In genomic region chr2:180724585-180725413, GRCm38 (mm10) we compare ENCODE assay signal across 7 mouse cellular contexts. TPM values are rescaled to one million over a fixed set of nuclear protein-coding genes. Genes with fewer than 3 reads are reported as not detected.
A peak's percentile ranks its signal among the peaks of the same experiment; 100 is the strongest.
DNase-seq lines count a peak whose midpoint lies in the region; ATAC-seq and TF ChIP-seq lines count a peak whose summit lies in the region.

TSS of gene Slc17a9 (plus strand) at chr2:180725263.

- peak; percentile 92 for ATAC-seq in stomach, embryonic 15.5 days (ENCODE audit: insufficient read depth, low FRiP score, low read depth)

- H3K4me3 ChIP-seq in ES-E14 (ENCODE audit: insufficient read depth in 1 of 2, low read depth in 1 of 2, low read length in 2 of 2, poor library complexity in 1 of 2, severe bottlenecking in 1 of 2) = peak within 1 kb of the TSS; percentile 64
- peak within 1 kb of the TSS; percentile 38 for H3K4me3 ChIP-seq in heart, adult 2 months
- H3K4me3 ChIP-seq in lung, adult 2 months (replicated peaks; ENCODE audit: extremely low read depth, low read depth, low read length) = peak within 1 kb of the TSS; percentile 40
- peak within 1 kb of the TSS; percentile 36 for H3K4me3 ChIP-seq in stomach, embryonic 15.5 days (replicated peaks)

- TF ChIP-seq POLR2A in heart, adult 2 months (IDR thresholded peaks at IDR 0.05; ENCODE audit: insufficient read depth, low read depth, low read length) = 0 out of 2 replicates have a peak, but pooled peaks have one; percentile 40
- peak; percentile 24; the same call in 1 of the 2 replicates for TF ChIP-seq POLR2A in lung, adult 2 months (IDR thresholded peaks at IDR 0.05; ENCODE audit: borderline replicate concordance, extremely low read depth, low read depth, low read length)

- in situ Hi-C loops in ES-E14 (cut with MboI; ENCODE audit: low sequenced_read_pairs in 2 of 2, unreplicated experiment in 2 of 2) = no loop called here

- TF ChIP-seq EP300 in heart, adult 2 months (IDR thresholded peaks at IDR 0.05; ENCODE audit: insufficient read depth, low read depth, low read length) = no peak

- no peak for DNase-seq in ES-E14 (ENCODE audit: low read depth, low spot score)
- peak; percentile 79 for DNase-seq in adrenal gland, adult 2 months
- peak; percentile 65 to 81 for DNase-seq in heart, adult 2 months
- DNase-seq in kidney, adult 18-20 months = peak; percentile 72
- DNase-seq in lung, adult 2 months = peak; percentile 57
- DNase-seq in layer of hippocampus, postnatal 10 days (ENCODE audit: low spot score in 2 of 2) = no peak

- H3K79me2 ChIP-seq in heart, adult 2 months (replicated peaks; ENCODE audit: control insufficient read depth, insufficient read depth, low read length) = no peaks in the 10 kb centered on the region

- peaks cover 34% of the 10 kb centered on the region for H3K36me3 ChIP-seq in ES-E14 (ENCODE audit: control insufficient read depth, insufficient read depth, low read length, poor library complexity, severe bottlenecking)
- H3K36me3 ChIP-seq in heart, adult 2 months (ENCODE audit: control insufficient read depth, insufficient read depth, low read length) = peaks cover 5% of the 10 kb centered on the region
- H3K36me3 ChIP-seq in stomach, embryonic 15.5 days = peaks cover 19% of the 10 kb centered on the region

- peak within 1 kb of the TSS; percentile 90 for H3K27ac ChIP-seq in ES-E14 (ENCODE audit: insufficient read depth, low read depth, low read length, poor library complexity, severe bottlenecking)
- peak within 1 kb of the TSS; percentile 36 for H3K27ac ChIP-seq in heart, adult 2 months
- H3K27ac ChIP-seq in stomach, embryonic 15.5 days = peak within 1 kb of the TSS; percentile 35; the same call in 1 of the 2 replicates

- H3K27me3 ChIP-seq in heart, adult 2 months (ENCODE audit: control insufficient read depth, insufficient read depth, low read length) = no peaks in the 10 kb centered on the region
- H3K27me3 ChIP-seq in stomach, embryonic 15.5 days (replicated peaks) = no peaks in the 10 kb centered on the region

- H3K9me3 ChIP-seq in ES-E14 (ENCODE audit: control insufficient read depth, insufficient read depth, low read depth, low read length) = no peaks in the 10 kb centered on the region; the same call in 1 of the 2 replicates
- no peaks in the 10 kb centered on the region for H3K9me3 ChIP-seq in stomach, embryonic 15.5 days

- no peak for TF ChIP-seq CTCF in heart, adult 2 months (IDR thresholded peaks at IDR 0.05)
- no peak for TF ChIP-seq CTCF in lung, adult 2 months (IDR thresholded peaks at IDR 0.05; ENCODE audit: insufficient read depth, low read length)

- H3K9ac ChIP-seq in ES-E14 (ENCODE audit: insufficient read depth, low read depth, low read length, poor library complexity, severe bottlenecking) = peak within 1 kb of the TSS; percentile 68
- peak within 1 kb of the TSS; percentile 2 for H3K9ac ChIP-seq in heart, adult 2 months (ENCODE audit: low read depth, low read length)
- H3K9ac ChIP-seq in stomach, embryonic 15.5 days = no peak within 1 kb of the TSS

- 4% methylated on average over 18 of the region's 18 CpGs for WGBS in heart, adult 2 months
- WGBS in lung, adult 2 months = 6% methylated on average over 18 of the region's 18 CpGs
- 4% methylated on average over 18 of the region's 18 CpGs for WGBS in stomach, embryonic 15.5 days

- H3K4me2 ChIP-seq in stomach, embryonic 15.5 days = peak within 1 kb of the TSS; percentile 60

- H3K4me1 ChIP-seq in ES-E14 (ENCODE audit: control insufficient read depth in 2 of 2, insufficient read depth in 2 of 2, low read length in 2 of 2, poor library complexity in 1 of 2) = peaks cover 3 to 38% of the 10 kb centered on the region in 2 experiments
- H3K4me1 ChIP-seq in heart, adult 2 months (ENCODE audit: control insufficient read depth, insufficient read depth, low read length) = peaks cover 13% of the 10 kb centered on the region
- H3K4me1 ChIP-seq in lung, adult 2 months (ENCODE audit: control insufficient read depth, insufficient read depth, low read length) = peaks cover 6% of the 10 kb centered on the region
- H3K4me1 ChIP-seq in stomach, embryonic 15.5 days = peaks cover 14% of the 10 kb centered on the region

- intact Hi-C loops in heart, adult 2 months (cut with DNase I) = loop anchor here (5.0 kb wide), 1 partner anchor 47 kb away; no protein-coding TSS in a partner anchor

TF ChIP-seq in ES-E14, 5 proteins besides CTCF, POLR2A, EP300 and RAD21:
- TF ChIP-seq ZC3H11A (IDR thresholded peaks at IDR 0.05; ENCODE audit: borderline replicate concordance, low read depth, low read length) = no peak
- TF ChIP-seq CHD2 (IDR thresholded peaks at IDR 0.05; ENCODE audit: low read depth, low read length) = no peak
- no peak for TF ChIP-seq HCFC1 (IDR thresholded peaks at IDR 0.05; ENCODE audit: borderline replicate concordance, insufficient read depth, low read length)
- TF ChIP-seq ZNF384 (IDR thresholded peaks at IDR 0.05; ENCODE audit: low read depth, low read length) = no peak
- TF ChIP-seq MAFK (IDR thresholded peaks at IDR 0.05; ENCODE audit: insufficient read depth, low read depth, low read length) = no peak
TF ChIP-seq in ES-E14: peak in this region for 0.

RNA-seq across cellular contexts. Expression of gene Slc17a9, which starts in this region (rescaled TPM):
- 12.0 and 28.1 TPM in 2 replicates for total RNA-seq in ES-E14 (2012; rRNA removed)
- total RNA-seq in adrenal gland, adult 2 months (2021) = under 1 TPM; 0.52 TPM
- polyA plus RNA-seq in adrenal gland, adult 2 months (2012; rRNA removed) = 2.7 and 3.8 TPM in 2 replicates
- under 1 TPM; 0.42 to 0.43 TPM for total RNA-seq in heart, adult 2 months (2021)
- 2.4 and 2.6 TPM in 2 replicates for polyA plus RNA-seq in heart, adult 2 months (2012; rRNA removed)
- polyA plus RNA-seq in lung, adult 2 months (2012; rRNA removed) = 10.1 and 10.2 TPM in 2 replicates
- polyA plus RNA-seq in stomach, embryonic 15.5 days (2015; fragmentation: Nextera tagmentation; extraction: Ambion mirVana) = 3.8 and 4.3 TPM in 2 replicates
- total RNA-seq in layer of hippocampus, postnatal 10 days (2021) = under 1 TPM; 0.47 to 0.53 TPM

Comparison
In these comparisons a context has a peak if more than half of its experiments do, and no peak if none do; other contexts are left out.
1. DNase-seq: peak in adrenal gland, adult 2 months (single experiment), heart, adult 2 months (2 of 2), kidney, adult 18-20 months (single experiment) and lung, adult 2 months (single experiment); none in ES-E14 (single experiment) and layer of hippocampus, postnatal 10 days (0 of 2).
2. H3K27ac ChIP-seq: peak in every context shown above with its lines; median percentile 90 in ES-E14; 36 in heart, adult 2 months; 35 in stomach, embryonic 15.5 days.
3. Peak in every context shown above with its lines, with median percentiles within 50 percentile points of each other: H3K4me3 ChIP-seq.